In genomic region chr8:73618946-73619345, GRCm38 (mm10) we compare ENCODE assay signal across 8 mouse cellular contexts.
DNase-seq lines count a peak whose midpoint lies in the region; ATAC-seq and TF ChIP-seq lines count a peak whose summit lies in the region.

No protein-coding gene starts in this region.

- H3K4me3 ChIP-seq in neural tube, embryonic 12.5 days: no peak overlapping the region
- H3K4me3 ChIP-seq in midbrain, embryonic 14.5 days (replicated peaks; ENCODE audit: low read depth, low read length): no peak overlapping the region
- H3K4me3 ChIP-seq in left cerebral cortex, adult 2 months: no peak overlapping the region

- ATAC-seq in cerebellum, adult (ENCODE audit: insufficient number of reproducible peaks, low FRiP score, low TSS enrichment): peak; percentile 66; the same call in 1 of the 2 replicates
- peak; percentile 53; the same call in 1 of the 2 replicates for ATAC-seq in neural tube, embryonic 12.5 days (ENCODE audit: low FRiP score, low read depth)
- ATAC-seq in midbrain, embryonic 14.5 days (ENCODE audit: low FRiP score, low TSS enrichment): peak; percentile 72

- intact Hi-C loops in left cerebral cortex, adult 2 months (cut with DNase I): loop anchor here (10.0 kb wide), 3 partner anchors 586 to 1306 kb away; no protein-coding TSS in a partner anchor

- TF ChIP-seq CTCF in left cerebral cortex, adult 2 months (IDR thresholded peaks at IDR 0.05): no peak

- 0 out of 2 replicates have a peak, but pooled peaks cover 5% of the 10 kb centered on the region for H3K9me3 ChIP-seq in neural tube, embryonic 12.5 days
- H3K9me3 ChIP-seq in midbrain, embryonic 14.5 days (ENCODE audit: control insufficient read depth, low read length): peaks cover 4% of the 10 kb centered on the region

- no peak for DNase-seq in cerebellum, postnatal 25 days
- DNase-seq in neural tube, embryonic 10.5 days (ENCODE audit: extremely low spot score, low spot score): no peak
- peak; percentile 5 for DNase-seq in heart, postnatal 4 days
- peak; percentile 1 for DNase-seq in midbrain, embryonic 14.5 days
- no peak for DNase-seq in urinary bladder, postnatal 10 days (ENCODE audit: low spot score)
- no peak for DNase-seq in left cerebral cortex, adult 2 months (ENCODE audit: extremely low spot score in 1 of 2, low spot score in 2 of 2)

- 86% methylated on average over 1 of the region's 1 CpGs for WGBS in neural tube, embryonic 12.5 days
- WGBS in midbrain, embryonic 14.5 days: 90% methylated on average over 1 of the region's 1 CpGs

- H3K9ac ChIP-seq in neural tube, embryonic 12.5 days: no peak overlapping the region
- H3K9ac ChIP-seq in midbrain, embryonic 14.5 days (replicated peaks; ENCODE audit: low read length): no peak overlapping the region

- no peaks in the 10 kb centered on the region for H3K36me3 ChIP-seq in neural tube, embryonic 12.5 days
- no peaks in the 10 kb centered on the region for H3K36me3 ChIP-seq in midbrain, embryonic 14.5 days (ENCODE audit: control insufficient read depth, insufficient read depth, low read length)

- H3K27me3 ChIP-seq in neural tube, embryonic 12.5 days (replicated peaks): no peaks in the 10 kb centered on the region
- no peaks in the 10 kb centered on the region for H3K27me3 ChIP-seq in midbrain, embryonic 14.5 days (ENCODE audit: control insufficient read depth, insufficient read depth, low read length)

- H3K4me2 ChIP-seq in neural tube, embryonic 12.5 days (replicated peaks): no peak overlapping the region
- H3K4me2 ChIP-seq in midbrain, embryonic 14.5 days (ENCODE audit: low read length): no peak overlapping the region

- no peak overlapping the region for H3K27ac ChIP-seq in neural tube, embryonic 12.5 days
- no peak overlapping the region for H3K27ac ChIP-seq in midbrain, embryonic 14.5 days (replicated peaks; ENCODE audit: low read depth, low read length)
- H3K27ac ChIP-seq in left cerebral cortex, adult 2 months: no peak overlapping the region

- H3K4me1 ChIP-seq in neural tube, embryonic 12.5 days: no peaks in the 10 kb centered on the region
- no peaks in the 10 kb centered on the region for H3K4me1 ChIP-seq in midbrain, embryonic 14.5 days (ENCODE audit: control insufficient read depth, insufficient read depth, low read length)

Comparison
In these comparisons a context has a peak if more than half of its experiments do, and no peak if none do; other contexts are left out.
1. DNase-seq: peak in heart, postnatal 4 days (single experiment) and midbrain, embryonic 14.5 days (single experiment); none in cerebellum, postnatal 25 days (0 of 2), neural tube, embryonic 10.5 days (single experiment), urinary bladder, postnatal 10 days (single experiment) and left cerebral cortex, adult 2 months (0 of 2).
2. Peak in every context shown above with its lines, with median percentiles within 50 percentile points of each other: ATAC-seq.